Mouse (Mus musculus): ENCODE data around the gene 2210418O10Rik.
"Not testable (repeated sequence)": the region's sequence is repeated elsewhere in the genome, so short reads cannot be mapped to it uniquely, and the experiment has no call there.

Gene 2210418O10Rik

DNA sequence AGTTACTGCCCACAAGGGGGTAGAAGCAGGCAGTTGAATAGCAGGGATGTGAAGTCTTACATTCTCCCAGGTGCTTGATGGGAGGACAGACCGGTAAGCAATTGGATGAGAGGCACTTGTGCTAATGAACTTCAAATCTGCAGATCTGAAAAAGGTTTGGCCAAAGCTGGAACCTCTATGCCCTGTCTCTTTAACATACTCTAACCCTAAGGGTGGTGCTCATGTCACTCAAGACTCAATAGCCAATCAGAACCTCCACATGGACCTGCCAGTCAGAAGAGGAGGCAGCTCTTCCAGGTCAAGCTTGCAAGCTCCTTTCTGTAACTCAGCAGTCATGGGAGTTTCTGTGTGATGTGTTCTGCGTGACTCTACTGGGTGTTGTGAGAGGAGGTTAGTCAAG, at the start of gene 2210418O10Rik:
TSS of gene 2210418O10Rik (plus strand) at position 301 of the 400 bp plus-strand sequence.
- DNase-seq, result not testable (repeated sequence)

DNA sequence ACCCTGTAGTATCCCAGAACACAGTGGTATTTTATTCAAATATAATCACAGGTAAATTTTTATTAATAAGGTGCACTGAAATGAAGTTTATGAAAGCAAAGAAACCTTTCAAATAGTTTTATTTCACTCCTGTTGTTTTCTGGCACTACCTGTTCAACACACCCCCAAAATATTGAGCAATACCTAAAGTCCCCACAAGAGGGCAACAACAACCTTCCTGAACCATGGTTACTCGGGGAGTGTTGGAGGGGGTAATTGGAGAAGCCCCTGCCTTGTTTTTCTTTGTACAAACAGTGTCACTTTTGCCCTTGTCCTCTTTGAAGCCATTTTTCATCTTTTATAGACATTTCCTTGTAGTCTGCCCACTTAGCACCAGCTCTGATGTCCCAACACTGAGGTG, 22.1 kb downstream of the 2210418O10Rik start:
- not testable (repeated sequence) for DNase-seq

Measured in kidney, adult 9 months (tissue).